Mouse (Mus musculus): ENCODE measurements at regions not wholly inside any gene's neighbourhood (a gene's known extent, or its start where the extent isn't known, plus 50 kb on each side); places are given as distances from the start of the nearest gene placed in this dataset.
"Not testable (repeated sequence)": the region's sequence is repeated elsewhere in the genome, so short reads cannot be mapped to it uniquely, and the experiment has no call there.

DNA sequence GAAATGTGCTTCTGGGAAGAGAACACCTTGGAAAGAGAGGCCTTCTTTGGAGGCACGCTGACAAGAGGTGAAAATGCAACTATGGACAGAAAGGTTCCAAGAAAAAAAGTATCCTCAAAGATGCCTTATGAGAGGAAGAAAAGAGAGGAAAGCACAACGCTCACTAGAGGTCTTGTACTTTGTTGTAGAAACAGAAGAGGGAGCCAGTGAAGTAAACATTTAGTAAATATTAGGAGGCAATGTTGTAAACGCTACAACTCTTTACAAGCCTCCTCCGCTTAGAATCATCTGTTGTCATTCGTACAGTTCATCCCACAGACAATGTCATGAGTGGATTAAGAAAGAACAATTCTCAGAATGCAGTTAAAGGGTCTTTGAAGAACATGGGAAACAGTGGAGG lies 77.4 kb downstream of the Tfpi2 start:
- DNase-seq (ENCODE audit: extremely low spot score in 1 of 2, low spot score in 1 of 2) = peak in 1 of 2 experiments; percentile 9

DNA sequence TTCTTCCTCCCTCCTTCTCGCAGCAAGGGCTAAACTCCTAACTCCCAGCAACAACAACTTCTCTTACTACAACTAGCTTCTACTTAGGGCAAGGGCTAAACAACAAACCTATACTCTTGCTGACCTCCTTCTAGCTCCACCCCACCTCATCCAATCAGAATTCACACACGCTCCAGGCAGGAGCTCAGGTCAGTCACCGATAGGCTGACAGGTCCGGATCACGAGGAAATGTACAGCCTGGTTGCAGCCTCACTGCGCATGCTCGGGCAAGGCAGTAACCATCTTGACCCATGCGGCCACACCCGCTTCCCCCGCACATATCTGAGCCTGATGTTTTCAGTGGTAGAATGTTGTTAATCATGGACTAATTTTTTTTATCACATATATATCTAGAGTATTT lies 84.0 kb downstream of the Tfpi2 start:
- DNase-seq (ENCODE audit: extremely low spot score in 1 of 2, low spot score in 1 of 2) = no peak

DNA sequence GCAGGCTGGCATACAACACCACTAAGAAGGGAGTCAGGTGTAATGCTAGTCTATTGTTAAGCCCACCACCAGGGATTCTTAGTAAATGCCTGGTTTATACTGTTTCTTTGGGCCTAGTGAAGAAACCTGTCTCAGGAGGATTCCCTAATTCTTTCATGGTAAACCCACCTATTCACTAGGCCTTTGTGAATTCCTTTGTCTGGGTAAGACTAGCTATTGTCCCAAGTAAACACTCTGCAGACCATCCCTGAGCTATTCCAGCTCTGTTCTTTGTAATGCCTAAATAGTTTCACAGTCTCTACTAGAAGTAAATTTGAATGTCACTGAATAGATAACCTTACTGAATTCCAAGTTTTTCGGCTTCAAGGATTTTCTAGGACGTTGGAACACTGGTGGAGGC lies 111.3 kb upstream of the Calcr start:
- not testable (repeated sequence) for DNase-seq (ENCODE audit: extremely low spot score in 1 of 2, low spot score in 1 of 2)

DNA sequence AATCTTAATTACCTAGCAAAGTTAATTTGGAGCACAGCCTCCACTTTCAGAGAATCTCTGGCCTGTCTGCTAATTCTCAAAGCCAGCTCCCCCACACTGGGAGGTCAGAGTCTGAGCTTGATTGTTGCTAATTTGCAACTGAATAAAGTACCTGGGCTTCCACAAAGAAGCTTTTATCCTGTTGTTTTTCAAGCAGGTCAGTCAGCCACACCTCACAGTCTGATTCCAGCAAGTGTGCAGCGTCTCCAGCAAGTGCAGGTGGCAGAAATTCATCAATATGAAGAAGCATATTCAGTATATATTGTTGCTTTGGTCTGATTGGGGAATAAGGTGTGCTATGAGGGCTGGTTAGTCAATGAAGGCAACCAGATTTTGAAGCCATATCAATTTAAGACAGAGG lies 110.3 kb upstream of the Calcr start:
- not testable (repeated sequence) for DNase-seq (ENCODE audit: extremely low spot score in 1 of 2, low spot score in 1 of 2)

DNA sequence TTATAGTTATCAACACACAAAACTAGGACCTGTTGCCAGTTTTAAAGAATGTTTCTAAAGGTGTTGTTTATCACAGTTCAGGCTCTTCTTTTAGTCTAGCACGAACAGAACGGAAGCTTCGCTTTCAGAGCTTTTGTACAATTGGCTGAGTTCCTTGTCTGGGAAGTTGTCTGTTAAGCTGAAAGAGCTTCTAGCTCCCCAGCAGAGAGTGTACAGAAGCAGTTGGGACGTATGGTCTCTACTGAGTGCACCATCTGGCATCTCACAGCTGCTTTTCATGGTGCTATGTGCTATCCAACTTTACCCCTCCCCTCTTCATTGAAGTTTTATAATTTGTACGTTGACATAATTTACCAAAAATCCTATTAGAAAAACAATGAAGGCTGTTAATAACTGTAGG lies 96.5 kb upstream of the Calcr start:
- DNase-seq (ENCODE audit: extremely low spot score in 1 of 2, low spot score in 1 of 2) = peak in 1 of 2 experiments; percentile 7

DNA sequence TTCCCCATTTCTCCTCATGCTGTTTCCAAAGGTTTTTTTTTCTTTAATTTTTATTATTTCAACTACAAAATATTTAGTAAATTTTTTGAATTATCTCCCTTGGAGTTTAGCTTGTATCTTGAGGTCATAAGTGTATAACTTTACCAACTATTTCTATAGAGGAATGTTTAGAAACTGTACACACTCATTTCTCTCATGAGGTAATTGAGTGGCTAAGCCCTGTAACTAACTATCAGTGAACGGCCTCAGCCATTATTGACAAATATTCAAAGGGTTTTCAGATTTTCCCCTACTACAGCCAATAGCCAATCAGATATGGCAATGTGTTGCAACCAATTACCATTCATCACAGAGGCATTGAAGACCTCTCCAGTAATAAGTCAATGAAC lies 96.1 kb upstream of the Calcr start:
- no peak for DNase-seq (ENCODE audit: extremely low spot score in 1 of 2, low spot score in 1 of 2)

DNA sequence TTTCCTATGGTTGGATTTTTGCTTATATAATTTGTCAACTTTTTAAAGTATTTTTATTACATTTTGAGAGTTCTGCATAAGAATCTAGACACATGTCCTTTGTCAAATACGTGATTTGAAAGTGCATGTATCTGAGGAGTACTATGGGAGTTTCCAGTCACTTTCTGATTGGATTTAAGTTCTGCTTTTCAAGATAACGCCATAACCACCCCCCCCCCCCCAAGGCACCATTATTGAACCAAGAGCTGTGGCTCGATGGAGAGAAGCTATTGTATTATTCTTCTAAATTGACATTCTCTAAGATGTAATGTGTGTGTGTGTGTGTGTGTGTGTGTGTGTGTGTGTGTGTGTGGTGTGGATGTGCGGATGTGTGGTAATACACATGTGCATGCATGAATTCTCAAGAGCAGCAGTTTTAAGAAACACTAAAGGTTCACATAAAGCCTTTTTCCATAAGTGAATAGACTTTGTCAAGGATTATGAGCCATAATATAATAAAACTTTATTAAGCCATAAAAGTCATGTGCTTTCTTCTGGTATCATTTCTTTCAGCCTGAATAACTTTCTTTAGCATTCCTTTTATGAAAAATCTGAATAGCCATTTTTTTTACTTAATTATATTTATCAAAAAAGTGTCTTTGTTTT lies 95.5 kb upstream of the Calcr start:
- no peak for DNase-seq (ENCODE audit: extremely low spot score in 1 of 2, low spot score in 1 of 2)

DNA sequence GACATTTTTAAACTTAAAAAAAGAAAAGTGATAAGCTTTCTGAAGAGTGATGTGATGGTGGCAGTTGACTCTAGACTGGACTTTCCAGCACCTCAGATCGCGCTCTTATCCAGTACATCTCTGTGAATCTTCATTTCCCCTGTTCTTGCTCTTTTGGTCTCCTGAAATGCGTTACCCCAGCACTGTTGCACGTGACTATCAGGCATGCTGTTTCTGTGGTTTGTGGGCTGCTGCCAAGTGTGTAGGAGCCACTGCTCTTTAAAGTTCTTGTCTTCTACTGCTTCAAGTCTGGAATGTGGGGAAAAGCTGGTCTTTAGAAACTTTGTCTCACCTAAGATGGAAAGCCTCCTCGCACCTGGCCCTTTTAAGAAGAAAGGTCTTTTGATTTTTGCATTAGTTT lies 85.6 kb upstream of the Calcr start:
- DNase-seq (ENCODE audit: extremely low spot score in 1 of 2, low spot score in 1 of 2) = no peak

Data from frontal cortex, adult 2 months (tissue).